ENCODE assay signal across 8 mouse cellular contexts in genomic region chr7:37562505-37562904, GRCm38 (mm10).
DNase-seq lines count a peak whose midpoint lies in the region; ATAC-seq and TF ChIP-seq lines count a peak whose summit lies in the region.

No protein-coding gene starts in this region.

- WGBS in lung, embryonic 14.5 days = 41% methylated on average over 7 of the region's 7 CpGs
- 67% methylated on average over 7 of the region's 7 CpGs for WGBS in lung, adult 2 months
- WGBS in hindbrain, embryonic 16.5 days = 25% methylated on average over 7 of the region's 7 CpGs
- WGBS in neural tube, embryonic 15.5 days = 13% methylated on average over 7 of the region's 7 CpGs

- H3K4me1 ChIP-seq in lung, embryonic 14.5 days (ENCODE audit: insufficient read depth) = peaks cover 21% of the 10 kb centered on the region
- 0 out of 2 replicates have a peak, but pooled peaks cover 3% of the 10 kb centered on the region for H3K4me1 ChIP-seq in lung, adult 2 months (ENCODE audit: control insufficient read depth, insufficient read depth, low read length)
- peaks cover 44% of the 10 kb centered on the region for H3K4me1 ChIP-seq in hindbrain, embryonic 16.5 days (ENCODE audit: control insufficient read depth, insufficient read depth, low read depth, low read length)
- H3K4me1 ChIP-seq in neural tube, embryonic 15.5 days = peaks cover 53% of the 10 kb centered on the region

- peak overlapping the region; percentile 84; the same call in 1 of the 2 replicates for H3K27ac ChIP-seq in lung, embryonic 14.5 days (ENCODE audit: low read depth)
- peak overlapping the region; percentile 84 for H3K27ac ChIP-seq in hindbrain, embryonic 16.5 days (ENCODE audit: low read depth, low read length)
- peak overlapping the region; percentile 78 for H3K27ac ChIP-seq in neural tube, embryonic 15.5 days (replicated peaks)

- peak; percentile 17 for DNase-seq in adrenal gland, adult 2 months
- no peak for DNase-seq in adrenal gland, adult 18-20 months (ENCODE audit: low spot score in 2 of 2)
- peak; percentile 33 for DNase-seq in lung, embryonic 14.5 days
- DNase-seq in lung, adult 2 months = no peak
- no peak for DNase-seq in urinary bladder, postnatal 36 days (ENCODE audit: low spot score in 2 of 2)
- no peak for DNase-seq in frontal cortex, postnatal 25 days (ENCODE audit: low spot score in 2 of 2)

- TF ChIP-seq CTCF in lung, embryonic 14.5 days (IDR thresholded peaks at IDR 0.05; ENCODE audit: low read depth) = no peak
- TF ChIP-seq CTCF in lung, adult 2 months (IDR thresholded peaks at IDR 0.05; ENCODE audit: insufficient read depth, low read length) = no peak

- H3K9me3 ChIP-seq in lung, embryonic 14.5 days (ENCODE audit: low read depth, low read length) = no peaks in the 10 kb centered on the region
- H3K9me3 ChIP-seq in hindbrain, embryonic 16.5 days (ENCODE audit: control insufficient read depth, low read length) = no peaks in the 10 kb centered on the region
- no peaks in the 10 kb centered on the region for H3K9me3 ChIP-seq in neural tube, embryonic 15.5 days (replicated peaks)

- no peak overlapping the region for H3K4me3 ChIP-seq in lung, embryonic 14.5 days (ENCODE audit: low read depth, low read length)
- H3K4me3 ChIP-seq in lung, adult 2 months (replicated peaks; ENCODE audit: extremely low read depth, low read depth, low read length) = no peak overlapping the region
- H3K4me3 ChIP-seq in hindbrain, embryonic 16.5 days (ENCODE audit: low read length) = no peak overlapping the region
- H3K4me3 ChIP-seq in neural tube, embryonic 15.5 days (replicated peaks) = no peak overlapping the region

- no peak overlapping the region for H3K9ac ChIP-seq in lung, embryonic 14.5 days
- no peak overlapping the region for H3K9ac ChIP-seq in hindbrain, embryonic 16.5 days (ENCODE audit: low read depth, low read length)
- H3K9ac ChIP-seq in neural tube, embryonic 15.5 days (replicated peaks) = peak overlapping the region; percentile 21; the same call in 1 of the 2 replicates

- no peaks in the 10 kb centered on the region for H3K27me3 ChIP-seq in lung, embryonic 14.5 days (ENCODE audit: insufficient read depth, low read length)
- no peaks in the 10 kb centered on the region for H3K27me3 ChIP-seq in hindbrain, embryonic 16.5 days (replicated peaks; ENCODE audit: control insufficient read depth, insufficient read depth, low read length)
- no peaks in the 10 kb centered on the region for H3K27me3 ChIP-seq in neural tube, embryonic 15.5 days (replicated peaks)

- no peak for ATAC-seq in lung, embryonic 14.5 days (ENCODE audit: insufficient read depth)
- ATAC-seq in hindbrain, embryonic 16.5 days = 0 out of 2 replicates have a peak, but pooled peaks have one; percentile 47
- ATAC-seq in neural tube, embryonic 15.5 days (ENCODE audit: low FRiP score) = peak; percentile 45; the same call in 1 of the 2 replicates

- TF ChIP-seq POLR2A in lung, adult 2 months (IDR thresholded peaks at IDR 0.05; ENCODE audit: borderline replicate concordance, extremely low read depth, low read depth, low read length) = no peak

- peak overlapping the region; percentile 52 for H3K4me2 ChIP-seq in lung, embryonic 14.5 days
- peak overlapping the region; percentile 53 for H3K4me2 ChIP-seq in hindbrain, embryonic 16.5 days (ENCODE audit: low read length)
- H3K4me2 ChIP-seq in neural tube, embryonic 15.5 days = peak overlapping the region; percentile 51

- no peaks in the 10 kb centered on the region for H3K36me3 ChIP-seq in lung, embryonic 14.5 days (ENCODE audit: insufficient read depth)
- no peaks in the 10 kb centered on the region for H3K36me3 ChIP-seq in hindbrain, embryonic 16.5 days (ENCODE audit: control insufficient read depth, insufficient read depth, low read length)
- no peaks in the 10 kb centered on the region for H3K36me3 ChIP-seq in neural tube, embryonic 15.5 days

Comparison
In these comparisons a context has a peak if more than half of its experiments do, and no peak if none do; other contexts are left out.
1. DNase-seq: peak in adrenal gland, adult 2 months (single experiment) and lung, embryonic 14.5 days (single experiment); none in adrenal gland, adult 18-20 months (0 of 2), lung, adult 2 months (single experiment), urinary bladder, postnatal 36 days (0 of 2) and frontal cortex, postnatal 25 days (0 of 2).
2. Peak in every context shown above with its lines, with median percentiles within 50 percentile points of each other: H3K27ac ChIP-seq and H3K4me2 ChIP-seq.